Mouse (Mus musculus): ENCODE results near the gene Fitm2. TPM values are rescaled to one million over a fixed set of nuclear protein-coding genes. Genes with fewer than 3 reads are reported as not detected.
A peak's percentile ranks its signal among the peaks of the same experiment; 100 is the strongest.

The Fitm2 gene
- polyA plus RNA-seq, 1 experiment, result 21.9 TPM

GRCm38 (mm10) chr2:163428346-163429011 is 44.0 kb downstream of the Fitm2 start:
- Histone ChIP-seq H3K27me3 (replicated peaks; ENCODE audit: control insufficient read depth, insufficient read depth, low read length) (no peaks in the 10 kb centered on the region), H3K27ac (ENCODE audit: insufficient read depth, low read depth, low read length) (no peak overlapping the region), H3K4me1 (ENCODE audit: control insufficient read depth, insufficient read depth, low read length) (peaks cover 4% of the 10 kb centered on the region; the same call in 1 of the 2 replicates), H3K4me3 (ENCODE audit: insufficient read depth, low read depth, low read length) (no peak overlapping the region), H3K36me3 (ENCODE audit: control insufficient read depth, insufficient read depth, low read length) (no peaks in the 10 kb centered on the region)
- TF ChIP-seq POLR2A (IDR thresholded peaks at IDR 0.05; ENCODE audit: low read depth, low read length), result no peak
- no peak for TF ChIP-seq CTCF (conservative IDR thresholded peaks at IDR 0.05; ENCODE audit: insufficient read depth, insufficient read length, low read depth, low read length)
- no peak for DNase-seq
- WGBS, result 60% methylated on average over 4 of the region's 4 CpGs

GRCm38 (mm10) chr2:163424597-163424996 is 47.8 kb downstream of the Fitm2 start, which contains the start of gene Oser1:
TSS of gene Oser1 (minus strand) at chr2:163424697.
- peaks cover 14% of the 10 kb centered on the region; the same call in 1 of the 2 replicates for H3K4me1 ChIP-seq (ENCODE audit: control insufficient read depth, insufficient read depth, low read length)
- TF ChIP-seq POLR2A (IDR thresholded peaks at IDR 0.05; ENCODE audit: low read depth, low read length), result no peak
- TF ChIP-seq CTCF (conservative IDR thresholded peaks at IDR 0.05; ENCODE audit: insufficient read depth, insufficient read length, low read depth, low read length), result no peak
- DNase-seq, result no peak
- WGBS, result 88% methylated on average over 6 of the region's 6 CpGs
- H3K27ac ChIP-seq (ENCODE audit: insufficient read depth, low read depth, low read length), result no peak within 1 kb of the TSS
- no peak within 1 kb of the TSS for H3K4me3 ChIP-seq (ENCODE audit: insufficient read depth, low read depth, low read length)
- no peaks in the 10 kb centered on the region for H3K36me3 ChIP-seq (ENCODE audit: control insufficient read depth, insufficient read depth, low read length)
- no peaks in the 10 kb centered on the region for H3K27me3 ChIP-seq (replicated peaks; ENCODE audit: control insufficient read depth, insufficient read depth, low read length)

GRCm38 (mm10) chr2:163422895-163423660 is 49.4 kb downstream of the Fitm2 start:
- no peak overlapping the region for H3K4me3 ChIP-seq (ENCODE audit: insufficient read depth, low read depth, low read length)
- H3K36me3 ChIP-seq (ENCODE audit: control insufficient read depth, insufficient read depth, low read length), result no peaks in the 10 kb centered on the region
- H3K4me1 ChIP-seq (ENCODE audit: control insufficient read depth, insufficient read depth, low read length), result peaks cover 16% of the 10 kb centered on the region; the same call in 1 of the 2 replicates
- TF ChIP-seq CTCF (conservative IDR thresholded peaks at IDR 0.05; ENCODE audit: insufficient read depth, insufficient read length, low read depth, low read length), result no peak
- TF ChIP-seq POLR2A (IDR thresholded peaks at IDR 0.05; ENCODE audit: low read depth, low read length), result no peak
- WGBS, result 59% methylated on average over 9 of the region's 9 CpGs
- peak; percentile 87 for DNase-seq
- 0 out of 2 replicates have a peak overlapping the region, but pooled peaks have one; percentile 22 for H3K27ac ChIP-seq (ENCODE audit: insufficient read depth, low read depth, low read length)
- no peaks in the 10 kb centered on the region for H3K27me3 ChIP-seq (replicated peaks; ENCODE audit: control insufficient read depth, insufficient read depth, low read length)

- TF ChIP-seq POLR2A (IDR thresholded peaks at IDR 0.05; ENCODE audit: low read depth, low read length) (no peak), CTCF (conservative IDR thresholded peaks at IDR 0.05; ENCODE audit: insufficient read depth, insufficient read length, low read depth, low read length) (no peak)
- Histone ChIP-seq H3K4me3 (ENCODE audit: insufficient read depth, low read depth, low read length) (peak overlapping the region; percentile 72), H3K36me3 (ENCODE audit: control insufficient read depth, insufficient read depth, low read length) (no peaks in the 10 kb centered on the region), H3K27ac (ENCODE audit: insufficient read depth, low read depth, low read length) (no peak overlapping the region), H3K27me3 (replicated peaks; ENCODE audit: control insufficient read depth, insufficient read depth, low read length) (no peaks in the 10 kb centered on the region), H3K4me1 (ENCODE audit: control insufficient read depth, insufficient read depth, low read length) (peaks cover 22% of the 10 kb centered on the region)
- DNase-seq, result no peak
- 17% methylated on average over 10 of the region's 10 CpGs for WGBS
Observed at GRCm38 (mm10) chr2:163420366-163420886, 52.0 kb downstream of the Fitm2 start.

- 0 out of 2 replicates have a peak, but pooled peaks have one; percentile 22 for TF ChIP-seq CTCF (conservative IDR thresholded peaks at IDR 0.05; ENCODE audit: insufficient read depth, insufficient read length, low read depth, low read length)
- TF ChIP-seq POLR2A (IDR thresholded peaks at IDR 0.05; ENCODE audit: low read depth, low read length), result peak; percentile 90
- under 1% methylated on average over 71 of the region's 71 CpGs for WGBS
- peak; percentile 100 for DNase-seq
- Histone ChIP-seq H3K4me3 (ENCODE audit: insufficient read depth, low read depth, low read length) (peak overlapping the region; percentile 97), H3K4me1 (ENCODE audit: control insufficient read depth, insufficient read depth, low read length) (peaks cover 22% of the 10 kb centered on the region), H3K27me3 (replicated peaks; ENCODE audit: control insufficient read depth, insufficient read depth, low read length) (no peaks in the 10 kb centered on the region), H3K27ac (ENCODE audit: insufficient read depth, low read depth, low read length) (peak overlapping the region; percentile 68), H3K36me3 (ENCODE audit: control insufficient read depth, insufficient read depth, low read length) (0 out of 2 replicates have a peak, but pooled peaks cover 3% of the 10 kb centered on the region)
Observed at GRCm38 (mm10) chr2:163419346-163420045, 52.9 kb downstream of the Fitm2 start.

- Histone ChIP-seq H3K4me3 (ENCODE audit: insufficient read depth, low read depth, low read length) (peak overlapping the region; percentile 97), H3K36me3 (ENCODE audit: control insufficient read depth, insufficient read depth, low read length) (peaks cover 4% of the 10 kb centered on the region; the same call in 1 of the 2 replicates), H3K4me1 (ENCODE audit: control insufficient read depth, insufficient read depth, low read length) (peaks cover 21% of the 10 kb centered on the region), H3K27ac (ENCODE audit: insufficient read depth, low read depth, low read length) (peak overlapping the region; percentile 65), H3K27me3 (replicated peaks; ENCODE audit: control insufficient read depth, insufficient read depth, low read length) (no peaks in the 10 kb centered on the region)
- WGBS, result under 1% methylated on average over 50 of the region's 50 CpGs
- DNase-seq, result peak; percentile 72
- TF ChIP-seq POLR2A (IDR thresholded peaks at IDR 0.05; ENCODE audit: low read depth, low read length) (no peak), CTCF (conservative IDR thresholded peaks at IDR 0.05; ENCODE audit: insufficient read depth, insufficient read length, low read depth, low read length) (no peak)
Observed at GRCm38 (mm10) chr2:163418841-163419345, 53.5 kb downstream of the Fitm2 start.

All from kidney, adult 2 months (tissue).